9 mouse cellular contexts compared by ENCODE assay signal in the genomic region with DNA sequence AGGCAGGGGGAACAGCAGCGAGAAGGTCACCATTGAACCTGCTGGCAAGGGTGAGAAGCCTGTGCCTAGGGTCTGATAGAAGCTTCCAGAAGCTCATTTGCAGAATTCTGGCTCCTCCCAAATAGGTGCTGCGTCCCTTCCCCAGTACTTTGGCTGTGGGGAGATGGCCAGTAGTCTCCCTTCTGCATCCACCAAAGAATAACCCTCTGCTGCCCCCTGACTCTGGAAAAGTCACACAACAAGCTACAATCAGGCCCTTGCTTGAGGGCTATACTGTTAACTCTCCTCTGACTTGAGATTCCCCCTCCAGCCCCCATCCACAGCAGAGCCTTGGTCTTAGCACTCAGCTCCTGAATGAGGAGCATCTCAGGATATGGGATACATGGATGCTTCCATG.
DNase-seq lines count a peak whose midpoint lies in the region; ATAC-seq and TF ChIP-seq lines count a peak whose summit lies in the region.
"Had no signal": no experiment of that assay in that cellular context is flagged by ENCODE, and none has a peak within 500 bp of the region (broad histone marks: within the 10 kb centered on the region; RNA-seq: fewer than 3 reads in every experiment).

No protein-coding gene starts in this region.

- H3K36me3 ChIP-seq in forebrain, embryonic 10.5 days (replicated peaks) = no peaks in the 10 kb centered on the region
- H3K36me3 ChIP-seq in forebrain, embryonic 11.5 days (ENCODE audit: control insufficient read depth, insufficient read depth, low read length) = no peaks in the 10 kb centered on the region
- H3K36me3 ChIP-seq in liver, postnatal 0 days (replicated peaks; ENCODE audit: insufficient read depth, low read length) = no peaks in the 10 kb centered on the region
- no peaks in the 10 kb centered on the region for H3K36me3 ChIP-seq in liver, embryonic 11.5 days (ENCODE audit: control insufficient read depth, insufficient read depth, low read length)
- H3K36me3 ChIP-seq in forebrain, embryonic 13.5 days (ENCODE audit: poor library complexity, severe bottlenecking) = peaks cover 12% of the 10 kb centered on the region; the same call in 1 of the 2 replicates
- H3K36me3 ChIP-seq: liver, embryonic 13.5 days had no signal

- no peaks in the 10 kb centered on the region for H3K9me3 ChIP-seq in forebrain, embryonic 10.5 days
- H3K9me3 ChIP-seq in forebrain, embryonic 11.5 days (ENCODE audit: control insufficient read depth, low read length) = no peaks in the 10 kb centered on the region
- H3K9me3 ChIP-seq in liver, postnatal 0 days (ENCODE audit: low read length) = no peaks in the 10 kb centered on the region
- H3K9me3 ChIP-seq in liver, embryonic 11.5 days (ENCODE audit: control insufficient read depth, low read length) = no peaks in the 10 kb centered on the region
- no peaks in the 10 kb centered on the region for H3K9me3 ChIP-seq in forebrain, embryonic 13.5 days (replicated peaks)
- H3K9me3 ChIP-seq: liver, embryonic 13.5 days had no signal

- peak overlapping the region; percentile 51; the same call in 1 of the 2 replicates for H3K27ac ChIP-seq in forebrain, embryonic 10.5 days
- H3K27ac ChIP-seq in forebrain, embryonic 11.5 days (ENCODE audit: low read depth, low read length) = no peak overlapping the region
- no peak overlapping the region for H3K27ac ChIP-seq in liver, postnatal 0 days (ENCODE audit: low read depth)
- H3K27ac ChIP-seq in liver, embryonic 11.5 days (ENCODE audit: low read depth, low read length) = no peak overlapping the region
- peak overlapping the region; percentile 77 for H3K27ac ChIP-seq in forebrain, embryonic 13.5 days
- H3K27ac ChIP-seq: liver, embryonic 13.5 days had no signal

- H3K9ac ChIP-seq in forebrain, embryonic 11.5 days (ENCODE audit: low read length) = no peak overlapping the region
- H3K9ac ChIP-seq in liver, postnatal 0 days (replicated peaks) = no peak overlapping the region
- no peak overlapping the region for H3K9ac ChIP-seq in liver, embryonic 11.5 days (ENCODE audit: low read depth, low read length)
- no peak overlapping the region for H3K9ac ChIP-seq in forebrain, embryonic 13.5 days
- H3K9ac ChIP-seq: liver, embryonic 13.5 days had no signal

- H3K4me2 ChIP-seq in forebrain, embryonic 11.5 days (ENCODE audit: low read depth, low read length, severe bottlenecking) = no peak overlapping the region
- H3K4me2 ChIP-seq in liver, postnatal 0 days (ENCODE audit: low read depth, low read length) = no peak overlapping the region
- H3K4me2 ChIP-seq in liver, embryonic 11.5 days = no peak overlapping the region
- no peak overlapping the region for H3K4me2 ChIP-seq in forebrain, embryonic 13.5 days
- H3K4me2 ChIP-seq: liver, embryonic 13.5 days had no signal

- TF ChIP-seq CTCF in liver, postnatal 0 days (IDR thresholded peaks at IDR 0.05; ENCODE audit: low read depth) = peak; percentile 54

- 78% methylated on average over 2 of the region's 2 CpGs for WGBS in forebrain, embryonic 10.5 days
- WGBS in forebrain, embryonic 11.5 days = 66% methylated on average over 2 of the region's 2 CpGs
- 61% methylated on average over 2 of the region's 2 CpGs for WGBS in liver, postnatal 0 days (ENCODE audit: insufficient replicate concordance)
- WGBS in liver, embryonic 11.5 days = 78% methylated on average over 2 of the region's 2 CpGs
- 66% methylated on average over 2 of the region's 2 CpGs for WGBS in forebrain, embryonic 13.5 days

- TF ChIP-seq EP300 in liver, postnatal 0 days (IDR thresholded peaks at IDR 0.05; ENCODE audit: low read depth) = no peak

- no peak for DNase-seq in forebrain, embryonic 10.5 days (ENCODE audit: extremely low spot score, low spot score)
- no peak for DNase-seq in forebrain, embryonic 11.5 days (ENCODE audit: low spot score)
- DNase-seq in liver, postnatal 0 days = no peak
- no peak for DNase-seq in liver, embryonic 11.5 days (ENCODE audit: low spot score)
- peak; percentile 68 for DNase-seq in retina, embryonic 14.5 days (ENCODE audit: low spot score)
- DNase-seq in urinary bladder, postnatal 25 days (ENCODE audit: low spot score) = no peak
- DNase-seq in urinary bladder, adult 2 months (ENCODE audit: low spot score) = no peak
- DNase-seq: liver, embryonic 13.5 days had no signal

- H3K4me3 ChIP-seq in forebrain, embryonic 10.5 days = no peak overlapping the region
- H3K4me3 ChIP-seq in forebrain, embryonic 11.5 days (ENCODE audit: low read depth, low read length) = no peak overlapping the region
- no peak overlapping the region for H3K4me3 ChIP-seq in liver, postnatal 0 days (ENCODE audit: low read depth, low read length)
- no peak overlapping the region for H3K4me3 ChIP-seq in liver, embryonic 11.5 days (ENCODE audit: low read depth, low read length)
- H3K4me3 ChIP-seq in forebrain, embryonic 13.5 days = no peak overlapping the region
- H3K4me3 ChIP-seq: liver, embryonic 13.5 days had no signal

- no peak for ATAC-seq in forebrain, embryonic 11.5 days (replicated peaks; ENCODE audit: low FRiP score)
- ATAC-seq in liver, postnatal 0 days = no peak
- ATAC-seq in liver, embryonic 11.5 days (replicated peaks; ENCODE audit: low FRiP score) = no peak
- no peak for ATAC-seq in forebrain, embryonic 13.5 days

- H3K27me3 ChIP-seq in forebrain, embryonic 10.5 days (ENCODE audit: poor library complexity, severe bottlenecking) = 0 out of 2 replicates have a peak, but pooled peaks cover 5% of the 10 kb centered on the region
- no peaks in the 10 kb centered on the region for H3K27me3 ChIP-seq in forebrain, embryonic 11.5 days (ENCODE audit: control insufficient read depth, insufficient read depth, low read length)
- no peaks in the 10 kb centered on the region for H3K27me3 ChIP-seq in liver, postnatal 0 days (ENCODE audit: insufficient read depth, low read length)
- H3K27me3 ChIP-seq in liver, embryonic 11.5 days (replicated peaks; ENCODE audit: control insufficient read depth, insufficient read depth, low read length) = no peaks in the 10 kb centered on the region
- H3K27me3 ChIP-seq in forebrain, embryonic 13.5 days = no peaks in the 10 kb centered on the region

- peaks cover 16% of the 10 kb centered on the region for H3K4me1 ChIP-seq in forebrain, embryonic 10.5 days
- 0 out of 2 replicates have a peak, but pooled peaks cover 2% of the 10 kb centered on the region for H3K4me1 ChIP-seq in forebrain, embryonic 11.5 days (replicated peaks; ENCODE audit: control insufficient read depth, insufficient read depth, low read length)
- H3K4me1 ChIP-seq in liver, postnatal 0 days (ENCODE audit: insufficient read depth) = no peaks in the 10 kb centered on the region
- no peaks in the 10 kb centered on the region for H3K4me1 ChIP-seq in liver, embryonic 11.5 days (replicated peaks; ENCODE audit: control insufficient read depth, insufficient read depth, low read length)
- H3K4me1 ChIP-seq in forebrain, embryonic 13.5 days = peaks cover 31% of the 10 kb centered on the region

Comparison
In these comparisons a context has a peak if more than half of its experiments do, and no peak if none do; other contexts are left out.
1. H3K27ac ChIP-seq: peak in forebrain, embryonic 10.5 days (single experiment) and forebrain, embryonic 13.5 days (single experiment); none in forebrain, embryonic 11.5 days (single experiment), liver, postnatal 0 days (single experiment) and liver, embryonic 11.5 days (single experiment).